Mouse (Mus musculus): ENCODE results near the gene Usp21.

The Usp21 gene

GRCm38 (mm10) chr1:171284491-171284890, 3.3 kb downstream of the Usp21 start:
- DNase-seq (ENCODE audit: low read depth, low spot score) = no peak

GRCm38 (mm10) chr1:171283188-171284160, 4.3 kb downstream of the Usp21 start:
- no peak for DNase-seq (ENCODE audit: low read depth, low spot score)

- no peak for DNase-seq (ENCODE audit: low read depth, low spot score)
Observed at GRCm38 (mm10) chr1:171282086-171282805, 5.5 kb downstream of the Usp21 start.

GRCm38 (mm10) chr1:171281528-171281923, 6.3 kb downstream of the Usp21 start:
- peak; percentile 74 for DNase-seq (ENCODE audit: low read depth, low spot score)

GRCm38 (mm10) chr1:171280916-171281527, 6.8 kb downstream of the Usp21 start, which contains the start of gene Ppox:
Gene Ppox, minus strand, starts transcription at chr1:171281186.
- DNase-seq (ENCODE audit: low read depth, low spot score) = peak; percentile 97

GRCm38 (mm10) chr1:171280250-171280915, 7.4 kb downstream of the Usp21 start:
- no peak for DNase-seq (ENCODE audit: low read depth, low spot score)

GRCm38 (mm10) chr1:171279721-171280120, 8.1 kb downstream of the Usp21 start:
- DNase-seq (ENCODE audit: low read depth, low spot score) = no peak

GRCm38 (mm10) chr1:171279012-171279705, 8.6 kb downstream of the Usp21 start:
- no peak for DNase-seq (ENCODE audit: low read depth, low spot score)

GRCm38 (mm10) chr1:171278436-171278835, 9.4 kb downstream of the Usp21 start:
- DNase-seq (ENCODE audit: low read depth, low spot score) = no peak

GRCm38 (mm10) chr1:171277736-171278135, 10.1 kb downstream of the Usp21 start:
- DNase-seq (ENCODE audit: low read depth, low spot score) = no peak

GRCm38 (mm10) chr1:171276110-171276748, 11.6 kb downstream of the Usp21 start:
- DNase-seq (ENCODE audit: low read depth, low spot score) = no peak

GRCm38 (mm10) chr1:171275144-171275734, 12.6 kb downstream of the Usp21 start:
- DNase-seq (ENCODE audit: low read depth, low spot score) = no peak

- no peak for DNase-seq (ENCODE audit: low read depth, low spot score)
Observed at GRCm38 (mm10) chr1:171274171-171274570, 13.6 kb downstream of the Usp21 start.

GRCm38 (mm10) chr1:171272086-171272485, 15.7 kb downstream of the Usp21 start:
- DNase-seq (ENCODE audit: low read depth, low spot score) = no peak

- no peak for DNase-seq (ENCODE audit: low read depth, low spot score)
Observed at GRCm38 (mm10) chr1:171271622-171272021, 16.2 kb downstream of the Usp21 start.

GRCm38 (mm10) chr1:171271196-171271595, 16.6 kb downstream of the Usp21 start:
- no peak for DNase-seq (ENCODE audit: low read depth, low spot score)

GRCm38 (mm10) chr1:171270573-171270900, 17.3 kb downstream of the Usp21 start:
- no peak for DNase-seq (ENCODE audit: low read depth, low spot score)

GRCm38 (mm10) chr1:171269848-171270572, 17.8 kb downstream of the Usp21 start, which contains the start of gene B4galt3:
Gene B4galt3, plus strand, starts transcription at chr1:171270328.
- peak; percentile 86 for DNase-seq (ENCODE audit: low read depth, low spot score)

GRCm38 (mm10) chr1:171268341-171268740, 19.4 kb downstream of the Usp21 start:
- no peak for DNase-seq (ENCODE audit: low read depth, low spot score)
